Mouse (Mus musculus): Measurements from ENCODE around the gene Mapkap1. TPM values are rescaled to one million over a fixed set of nuclear protein-coding genes. Genes with fewer than 3 reads are reported as not detected.

Gene Mapkap1
- 10 to 100 TPM; 72.6 to 77.1 TPM for total RNA-seq (2021)

- DNase-seq, result peak; percentile 98
Measured at GRCm38 (mm10) chr2:34406601-34407464, at the start of gene Mapkap1. Gene Mapkap1, plus strand, starts transcription at chr2:34406771.

DNA sequence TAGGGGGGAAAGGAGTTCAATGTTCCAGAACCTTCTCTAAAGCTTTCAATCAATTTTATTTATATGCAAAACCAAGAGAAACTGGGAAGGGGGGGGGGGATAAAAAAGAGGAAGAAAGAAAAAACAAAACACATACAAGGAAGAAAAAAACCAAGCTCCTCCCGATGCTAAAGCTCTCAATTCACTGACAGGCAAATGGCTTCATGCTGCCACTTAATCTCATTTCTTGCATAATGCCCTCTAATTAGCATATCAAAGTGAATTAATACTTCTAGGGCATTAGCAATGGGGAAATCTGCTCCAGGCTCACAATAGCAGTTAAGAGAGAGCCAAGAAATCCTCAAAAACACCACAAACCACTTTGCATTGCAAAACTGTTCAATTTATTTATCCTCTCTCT is 42.9 kb upstream of the Mapkap1 start:
- no peak for DNase-seq

DNA sequence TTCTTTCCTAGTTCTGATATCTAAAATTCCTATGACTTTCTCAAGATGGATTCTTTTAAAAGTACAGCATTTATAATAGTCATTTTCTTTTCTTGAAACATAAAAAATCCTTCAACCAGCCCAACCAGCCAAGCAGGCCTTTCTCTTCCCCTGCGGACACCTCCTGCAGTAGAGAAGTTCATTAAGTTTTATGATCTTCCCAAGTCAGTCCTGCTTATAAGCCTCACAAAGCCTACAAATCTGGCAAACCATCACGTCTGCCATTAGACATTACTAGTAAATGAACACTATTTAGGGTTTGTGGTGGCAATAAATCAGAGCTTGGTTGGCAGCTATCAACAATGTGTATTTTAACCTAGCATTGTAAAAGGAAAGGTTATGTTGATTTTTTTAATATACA is 39.5 kb upstream of the Mapkap1 start:
- DNase-seq, result no peak

- no peak for DNase-seq
Measured at GRCm38 (mm10) chr2:34368396-34368795, 38.2 kb upstream of the Mapkap1 start.

GRCm38 (mm10) chr2:34370349-34370724 is 36.2 kb upstream of the Mapkap1 start:
- no peak for DNase-seq

- peak; percentile 57 for DNase-seq
Measured at GRCm38 (mm10) chr2:34370725-34371440, 35.7 kb upstream of the Mapkap1 start.

GRCm38 (mm10) chr2:34371441-34372304 is 34.9 kb upstream of the Mapkap1 start:
- DNase-seq, result peak; percentile 61

- DNase-seq, result peak; percentile 98
Measured at GRCm38 (mm10) chr2:34372305-34373301, 34.0 kb upstream of the Mapkap1 start, which contains the start of gene Pbx3. Gene Pbx3, minus strand, starts transcription at chr2:34373142.

GRCm38 (mm10) chr2:34373886-34374285 is 32.7 kb upstream of the Mapkap1 start:
- DNase-seq, result no peak

DNA sequence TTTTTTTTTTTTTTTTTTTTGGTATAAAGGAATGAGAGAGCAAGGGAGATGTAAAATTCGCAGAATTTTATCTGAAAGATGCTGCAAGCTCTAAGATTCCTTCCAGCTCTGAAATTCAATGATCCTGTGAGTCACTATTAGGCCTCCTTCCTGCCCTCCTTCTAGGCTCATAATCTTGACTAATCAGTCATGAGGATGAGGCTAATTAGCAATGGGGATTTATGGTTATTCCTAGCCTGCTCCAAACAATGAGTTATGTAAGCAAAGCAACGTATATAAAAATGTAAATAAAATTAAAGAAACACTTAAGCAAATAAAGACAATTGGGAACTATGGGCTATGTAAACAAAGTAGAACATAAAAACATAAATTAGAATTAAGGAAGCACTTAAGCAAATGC is 32.2 kb upstream of the Mapkap1 start:
- DNase-seq, result no peak

GRCm38 (mm10) chr2:34378930-34379329 is 27.6 kb upstream of the Mapkap1 start:
- DNase-seq, result no peak

GRCm38 (mm10) chr2:34399535-34399934 is 7.0 kb upstream of the Mapkap1 start:
- DNase-seq, result no peak

DNA sequence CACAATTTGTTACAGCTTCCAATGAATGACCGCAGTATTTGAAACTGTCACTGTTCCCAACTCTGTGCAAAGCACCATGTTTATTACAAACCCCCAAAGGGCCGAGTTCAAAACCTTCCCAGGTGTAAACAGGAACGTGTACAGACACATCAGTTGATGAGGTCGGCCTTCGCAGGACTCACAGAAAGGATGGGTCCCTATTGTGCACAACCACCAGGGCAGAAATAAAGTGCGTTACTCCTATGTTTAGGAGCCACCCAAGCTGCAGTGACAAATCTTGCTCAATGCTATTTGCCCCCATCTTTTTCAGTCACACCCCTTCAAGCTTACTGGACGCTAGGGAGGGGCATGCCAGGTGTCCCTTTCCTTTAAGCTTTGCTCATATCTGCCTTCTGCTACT is 1.0 kb downstream of the Mapkap1 start:
- DNase-seq, result no peak

- DNase-seq, result no peak
Measured at GRCm38 (mm10) chr2:34408341-34408740, 1.8 kb downstream of the Mapkap1 start.

DNA sequence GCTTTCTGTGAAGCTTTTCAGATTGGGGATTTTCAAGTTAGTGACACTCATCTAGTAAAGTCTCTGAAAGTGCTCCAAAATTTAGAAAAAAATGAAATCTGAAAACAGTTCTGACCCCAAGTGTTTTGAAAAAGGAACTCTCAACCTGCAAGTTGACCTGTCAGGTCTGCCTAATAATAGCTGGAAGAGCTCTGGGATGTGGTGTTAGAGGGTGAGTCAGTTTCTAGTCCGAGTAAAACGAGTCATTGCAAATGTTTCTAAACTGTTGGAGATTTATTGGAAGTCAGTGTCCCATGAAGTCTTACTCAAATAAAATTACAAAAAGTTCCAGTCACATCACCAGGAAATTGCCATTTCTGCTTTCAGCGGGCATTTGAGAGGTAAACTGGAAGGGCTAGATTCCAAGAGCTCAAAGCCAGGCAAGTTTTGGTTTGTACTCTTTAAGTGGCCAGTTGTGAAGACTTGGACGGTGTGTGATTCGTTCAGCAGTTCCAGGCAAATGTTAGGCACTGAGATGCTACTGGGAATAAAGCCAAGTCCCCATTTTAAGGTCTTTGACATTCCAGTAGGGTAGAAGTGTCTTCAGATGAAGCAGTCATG is 3.3 kb downstream of the Mapkap1 start:
- DNase-seq, result no peak

- DNase-seq, result no peak
Measured at GRCm38 (mm10) chr2:34420256-34420655, 13.7 kb downstream of the Mapkap1 start.

- DNase-seq, result no peak
Measured at GRCm38 (mm10) chr2:34424186-34424585, 17.6 kb downstream of the Mapkap1 start.

DNA sequence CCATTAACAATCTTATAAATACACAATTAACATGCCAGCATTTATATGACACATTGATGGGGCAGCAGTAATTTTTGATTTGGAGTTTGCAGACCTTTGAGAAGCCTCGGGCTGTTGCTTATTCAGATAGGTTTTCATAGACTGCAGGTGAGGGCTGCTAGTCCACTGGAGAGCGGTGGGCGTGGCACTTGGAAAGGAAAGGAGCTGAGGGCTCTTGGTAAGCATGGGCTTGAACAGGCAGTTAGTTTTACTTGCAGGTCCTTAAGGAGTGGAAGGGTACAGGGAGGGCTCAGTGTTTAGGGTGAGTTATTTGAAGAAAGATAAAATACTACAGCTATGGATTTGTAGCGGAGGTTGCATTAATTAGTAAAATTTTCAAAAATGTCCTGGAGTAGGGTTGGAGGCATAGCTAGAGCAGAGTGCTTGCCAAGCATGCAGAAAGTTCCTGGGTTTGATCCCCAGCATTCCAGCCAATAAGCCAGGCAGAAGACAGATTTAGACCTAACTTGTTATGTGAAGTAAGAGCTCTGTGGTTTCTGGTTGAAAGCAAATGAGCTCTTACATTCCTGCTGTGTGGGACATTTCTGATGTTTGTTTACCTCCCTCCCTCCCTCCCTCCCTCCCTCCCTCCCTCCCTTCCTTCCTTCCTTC is 19.1 kb downstream of the Mapkap1 start:
- no peak for DNase-seq

GRCm38 (mm10) chr2:34430663-34431062 is 24.1 kb downstream of the Mapkap1 start:
- no peak for DNase-seq

DNA sequence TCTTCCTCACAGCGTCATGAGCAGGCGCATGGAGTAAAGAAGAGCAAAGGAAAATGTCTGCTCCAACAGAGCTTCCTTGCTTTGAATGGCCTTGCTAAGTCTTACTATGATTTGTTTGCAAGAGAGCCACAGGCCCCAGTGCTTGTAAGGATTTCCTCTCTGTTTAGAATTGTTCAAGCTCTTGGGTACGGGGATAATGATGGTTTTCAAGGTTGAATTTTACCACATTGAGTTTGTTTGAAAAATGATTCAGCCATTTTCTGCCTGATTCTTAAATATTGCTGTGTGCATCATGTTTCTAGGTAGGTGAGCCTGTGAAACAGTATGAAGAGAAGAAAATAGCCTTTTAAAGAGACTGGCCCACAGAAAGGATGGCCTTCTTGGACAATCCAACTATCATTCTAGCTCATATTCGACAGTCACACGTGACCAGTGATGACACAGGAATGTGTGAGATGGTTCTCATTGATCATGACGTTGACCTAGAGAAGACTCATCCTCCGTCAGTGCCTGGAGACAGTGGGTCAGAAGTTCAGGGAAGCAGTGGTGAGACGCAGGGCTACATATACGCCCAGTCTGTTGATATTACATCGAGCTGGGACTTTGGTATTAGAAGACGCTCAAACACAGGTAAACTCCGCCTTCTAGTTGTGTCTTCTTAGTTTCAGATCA is 25.3 kb downstream of the Mapkap1 start:
- DNase-seq, result no peak
